Mouse (Mus musculus): ENCODE measurements at regions not wholly inside any gene's neighbourhood (a gene's known extent, or its start where the extent isn't known, plus 50 kb on each side); places are given as distances from the start of the nearest gene placed in this dataset.
A peak's percentile ranks its signal among the peaks of the same experiment; 100 is the strongest.

- no peak for DNase-seq
- intact Hi-C loops (cut with DNase I) = no loop called here
Measured at GRCm38 (mm10) chr13:51010736-51011135, 89.9 kb upstream of the Spin1 start.

DNA sequence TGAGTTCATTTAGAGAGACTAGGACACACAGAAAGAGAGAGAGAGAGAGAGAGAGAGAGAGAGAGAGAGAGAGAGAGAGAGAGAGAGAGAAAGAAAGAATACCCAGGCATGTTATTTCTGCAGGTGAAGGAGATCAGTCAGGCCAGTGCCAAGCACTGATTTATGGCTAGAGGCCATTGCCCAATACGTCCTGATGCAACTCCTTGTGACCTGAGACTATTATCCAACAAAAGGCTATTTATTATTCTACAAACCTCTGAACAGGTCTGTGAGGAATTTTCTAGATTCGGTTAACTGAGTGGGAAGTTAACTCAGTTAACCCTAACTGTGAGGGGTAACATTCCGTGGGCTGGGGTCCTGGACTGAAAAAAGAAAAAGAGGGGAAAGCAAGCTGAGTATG, 84.5 kb upstream of the Spin1 start:
- intact Hi-C loops (cut with DNase I) = no loop called here
- DNase-seq = no peak

- intact Hi-C loops (cut with DNase I) = no loop called here
- DNase-seq = no peak
Measured at GRCm38 (mm10) chr13:51016956-51017703, 83.5 kb upstream of the Spin1 start.

- DNase-seq = peak; percentile 68 to 76
- intact Hi-C loops (cut with DNase I) = no loop called here
Measured at GRCm38 (mm10) chr13:51017727-51018321, 82.9 kb upstream of the Spin1 start.

DNA sequence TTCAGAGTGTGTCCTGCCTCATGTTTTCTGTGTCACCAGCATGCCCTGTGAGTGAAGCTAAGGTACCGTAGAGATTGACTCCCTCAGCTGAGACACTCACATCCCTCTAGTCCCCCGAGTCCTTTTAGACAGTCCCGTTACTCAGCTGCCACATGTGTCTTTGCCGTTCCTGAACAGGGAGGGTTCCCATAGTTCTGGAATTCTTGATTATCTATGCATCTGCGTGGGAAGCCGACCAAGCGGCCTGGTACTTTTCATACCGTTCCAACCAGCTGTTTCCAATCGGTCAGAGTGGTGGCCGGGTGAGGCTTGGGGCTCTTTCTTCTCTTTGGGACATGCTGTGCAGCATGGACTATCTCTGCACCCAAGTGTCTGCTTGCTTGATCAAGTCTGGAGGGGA, 82.3 kb upstream of the Spin1 start:
- peak in 1 of 2 experiments; percentile 9 for DNase-seq

DNA sequence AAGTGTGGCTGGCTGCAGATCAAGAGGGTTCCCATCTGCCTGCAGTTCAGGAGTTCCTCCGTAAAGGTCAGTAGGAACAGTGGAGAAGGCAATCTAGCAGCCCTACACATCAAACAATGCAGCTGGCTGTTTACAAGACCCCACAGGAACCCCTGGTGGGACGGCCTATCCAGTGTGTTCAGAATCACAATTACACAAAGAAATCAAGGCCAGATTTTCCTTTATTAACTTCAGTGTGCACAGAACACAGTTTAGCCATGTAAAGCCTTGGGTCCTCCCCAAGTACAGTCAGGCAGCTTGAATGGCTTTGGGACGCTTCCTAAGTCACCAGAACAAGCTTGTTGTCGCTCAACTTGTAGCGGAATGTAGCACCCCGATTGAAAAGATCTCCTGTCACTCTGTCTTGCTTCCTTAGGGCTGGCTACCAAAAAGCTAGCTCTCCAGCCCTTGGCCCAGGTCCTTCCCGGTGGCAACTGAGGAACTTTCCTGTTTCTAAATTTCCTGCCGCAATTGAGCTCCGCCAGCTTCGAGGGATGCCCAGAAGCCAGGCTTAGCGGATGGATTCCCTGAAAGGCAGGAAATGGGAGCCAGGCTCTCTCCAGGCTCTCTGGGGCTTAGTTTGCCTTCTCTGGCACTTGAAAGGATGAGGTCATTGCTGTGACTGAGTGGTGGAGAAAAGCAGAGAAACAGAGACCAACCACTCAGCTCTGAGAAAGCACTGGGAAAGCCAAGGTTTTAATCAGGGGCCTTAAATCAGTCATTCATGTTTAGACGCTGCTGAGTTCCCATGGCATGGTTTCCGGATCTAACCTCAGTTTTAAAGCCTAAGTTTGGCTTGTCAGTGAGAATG, 78.1 kb upstream of the Spin1 start:
- peak; percentile 72 for DNase-seq
- intact Hi-C loops (cut with DNase I) = no loop called here

More for the DNA sequence above, 82.3 kb upstream of the Spin1 start:
- intact Hi-C loops (cut with DNase I) = no loop called here

GRCm38 (mm10) chr13:51023271-51023670, 77.4 kb upstream of the Spin1 start:
- no peak for DNase-seq
- intact Hi-C loops (cut with DNase I) = no loop called here

GRCm38 (mm10) chr13:51026311-51026918, 74.3 kb upstream of the Spin1 start:
- intact Hi-C loops (cut with DNase I) = no loop called here
- no peak for DNase-seq

DNA sequence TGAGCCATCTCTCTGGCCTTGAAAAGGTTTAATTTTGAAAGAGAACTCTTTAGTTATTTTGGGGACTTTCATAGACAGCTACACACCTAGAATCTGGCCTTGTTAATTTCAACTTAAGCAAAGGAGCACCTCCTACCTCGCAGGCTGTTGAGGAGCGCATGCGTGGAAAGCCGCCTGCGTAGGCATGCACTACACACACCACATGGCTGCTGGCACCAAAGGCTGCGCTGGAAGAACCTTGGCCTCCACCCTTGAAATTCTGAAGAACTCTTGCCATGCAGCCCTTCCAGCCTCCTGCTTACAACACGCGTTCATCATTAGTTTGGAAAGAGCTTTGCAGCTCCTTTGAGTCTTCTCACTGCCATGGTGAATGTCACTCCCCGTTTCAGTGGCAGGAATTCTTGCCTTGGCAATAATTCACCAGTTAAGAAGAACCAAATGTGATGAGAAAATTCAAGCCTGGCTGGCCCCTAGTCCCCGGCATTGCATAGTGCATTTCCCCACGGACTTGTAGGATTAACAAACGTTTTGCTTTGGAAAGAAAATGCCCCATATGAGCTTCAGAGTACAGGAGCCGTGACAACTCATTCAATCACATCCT, 62.7 kb upstream of the Spin1 start:
- DNase-seq = peak; percentile 15 to 28

DNA sequence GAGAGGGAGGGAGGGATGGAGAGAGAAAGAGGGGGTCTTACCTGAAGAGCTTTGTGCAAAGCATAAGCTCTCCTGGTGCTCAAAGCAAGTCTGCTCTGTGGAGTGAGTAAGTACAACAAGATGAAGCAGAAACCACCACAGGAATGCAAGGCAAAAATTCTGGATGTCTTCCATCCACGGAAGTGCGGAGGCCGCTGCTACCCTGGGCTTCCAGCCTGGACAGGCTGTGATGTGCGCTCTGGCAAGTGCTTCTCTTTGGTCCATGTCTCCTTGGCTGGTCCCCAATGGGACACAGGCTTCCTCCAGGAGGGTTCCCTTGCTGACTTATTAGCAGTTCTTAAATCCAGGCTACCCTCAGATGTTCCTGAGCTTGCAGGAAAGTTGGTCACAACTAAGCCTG, 61.7 kb upstream of the Spin1 start:
- DNase-seq = peak; percentile 40 to 50
- intact Hi-C loops (cut with DNase I) = no loop called here

More for the DNA sequence above, 62.7 kb upstream of the Spin1 start:
- intact Hi-C loops (cut with DNase I) = no loop called here

GRCm38 (mm10) chr13:51041121-51041520, 59.6 kb upstream of the Spin1 start:
- no peak for DNase-seq
- intact Hi-C loops (cut with DNase I) = no loop called here

- intact Hi-C loops (cut with DNase I) = no loop called here
- no peak for DNase-seq
Measured at GRCm38 (mm10) chr13:51042881-51043402, 57.7 kb upstream of the Spin1 start.

Measured in heart, postnatal 10 days (tissue).